Mouse (Mus musculus): ENCODE results near the gene Sp9. TPM values are rescaled to one million over a fixed set of nuclear protein-coding genes. Genes with fewer than 3 reads are reported as not detected.

Gene Sp9
- total and polyA plus RNA-seq, 2 experiments from 2014 or later: 9.8 to 18.1 TPM

DNA sequence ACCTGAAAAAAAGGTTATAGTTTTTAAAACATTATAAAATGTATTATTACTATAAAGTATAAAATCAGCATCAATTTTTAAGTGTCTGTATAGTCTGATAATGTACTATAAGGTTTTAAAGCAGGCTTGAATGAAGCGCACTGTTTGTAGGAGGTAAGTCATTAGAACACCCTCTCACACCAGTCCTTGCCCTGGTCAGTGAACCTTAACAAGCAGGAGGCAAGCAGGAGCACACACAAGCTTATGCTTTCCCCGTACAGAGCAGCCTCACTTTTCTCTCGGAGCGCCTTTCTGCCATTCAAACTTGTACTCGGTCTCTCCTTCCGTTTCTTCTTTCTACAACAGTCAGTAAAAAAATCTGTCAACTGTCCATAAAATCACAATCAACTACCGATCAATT, 34.3 kb downstream of the Sp9 start:
- Histone ChIP-seq H3K27me3 (ENCODE audit: insufficient read depth, low read length) (no peaks in the 10 kb centered on the region), H3K9ac (no peak overlapping the region), H3K4me1 (ENCODE audit: insufficient read depth) (no peaks in the 10 kb centered on the region), H3K36me3 (ENCODE audit: insufficient read depth) (peaks cover 62% of the 10 kb centered on the region), H3K4me2 (ENCODE audit: low read depth) (no peak overlapping the region), H3K27ac (ENCODE audit: low read depth, low read length) (no peak overlapping the region), H3K4me3 (ENCODE audit: low read depth, low read length) (no peak overlapping the region), H3K9me3 (ENCODE audit: low read length) (no peaks in the 10 kb centered on the region)
- no peak for TF ChIP-seq CTCF (IDR thresholded peaks at IDR 0.05; ENCODE audit: low read depth)
- DNase-seq (no peak), ATAC-seq (no peak)
- 88% methylated on average over 7 of the region's 7 CpGs for WGBS

DNA sequence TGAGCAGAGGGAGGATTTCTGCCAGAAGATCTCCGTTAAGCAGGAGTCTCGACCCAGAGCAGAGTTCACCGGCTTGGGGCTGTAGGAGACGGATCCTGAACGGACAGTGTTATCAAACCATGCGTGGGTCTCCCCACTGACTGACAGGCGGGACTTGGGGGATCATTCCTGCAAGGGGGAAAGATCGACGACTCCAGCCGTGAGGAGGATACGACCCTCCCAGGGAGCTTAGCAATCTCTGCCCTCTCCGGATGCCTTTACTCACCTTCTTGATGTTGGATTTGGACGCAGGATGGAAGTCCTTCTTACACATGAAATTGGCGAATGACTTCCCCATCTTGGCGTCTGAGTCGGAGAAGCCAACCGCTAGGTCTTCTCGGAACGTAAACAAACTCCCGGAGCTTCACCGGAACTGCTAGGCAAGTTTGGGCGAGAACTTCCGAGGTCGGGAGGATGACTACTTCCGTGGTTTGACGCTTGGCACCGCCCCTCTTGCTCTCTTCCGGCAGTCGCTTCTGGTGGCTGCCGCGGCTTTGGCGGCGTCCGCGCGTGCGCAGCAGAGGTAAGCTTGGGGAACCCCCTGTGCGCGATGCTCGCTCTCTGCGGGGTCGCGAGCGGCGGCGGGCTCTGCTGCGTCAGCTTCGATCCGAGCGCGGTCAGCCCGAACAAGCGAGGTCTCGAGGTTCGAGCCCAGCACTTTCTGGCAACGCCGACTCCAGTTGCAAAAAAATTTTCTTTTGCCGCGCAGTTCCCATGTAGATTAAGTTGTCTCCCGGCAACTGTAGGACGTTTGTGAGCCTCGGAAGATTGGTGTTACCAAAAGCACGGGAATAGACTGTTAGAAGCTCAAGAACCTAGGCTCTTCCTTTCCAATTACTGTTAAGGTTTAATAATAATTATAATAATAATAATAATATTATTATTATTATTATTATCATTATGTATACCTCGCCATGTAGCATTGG, 40.7 kb downstream of the Sp9 start, which contains the start of the genes Scrn3 and Cir1:
Gene Scrn3, plus strand, starts transcription at position 450 of the 965 bp plus-strand sequence.
Gene Cir1, minus strand, starts transcription at position 550 of the 965 bp plus-strand sequence.
- Histone ChIP-seq H3K36me3 (ENCODE audit: insufficient read depth) (peaks cover 18% of the 10 kb centered on the region), H3K4me2 (ENCODE audit: low read depth) (peak within 1 kb of the TSS; percentile 62), H3K4me3 (ENCODE audit: low read depth, low read length) (peak within 1 kb of the TSS; percentile 86), H3K27me3 (ENCODE audit: insufficient read depth, low read length) (no peaks in the 10 kb centered on the region), H3K4me1 (ENCODE audit: insufficient read depth) (peaks cover 4% of the 10 kb centered on the region; the same call in 1 of the 2 replicates), H3K9ac (peak within 1 kb of the TSS; percentile 58), H3K9me3 (ENCODE audit: low read length) (no peaks in the 10 kb centered on the region), H3K27ac (ENCODE audit: low read depth, low read length) (peak within 1 kb of the TSS; percentile 78)
- DNase-seq: peak; percentile 99
- no peak for TF ChIP-seq CTCF (IDR thresholded peaks at IDR 0.05; ENCODE audit: low read depth)
- WGBS: 2% methylated on average over 64 of the region's 64 CpGs
- peak; percentile 99 for ATAC-seq

DNA sequence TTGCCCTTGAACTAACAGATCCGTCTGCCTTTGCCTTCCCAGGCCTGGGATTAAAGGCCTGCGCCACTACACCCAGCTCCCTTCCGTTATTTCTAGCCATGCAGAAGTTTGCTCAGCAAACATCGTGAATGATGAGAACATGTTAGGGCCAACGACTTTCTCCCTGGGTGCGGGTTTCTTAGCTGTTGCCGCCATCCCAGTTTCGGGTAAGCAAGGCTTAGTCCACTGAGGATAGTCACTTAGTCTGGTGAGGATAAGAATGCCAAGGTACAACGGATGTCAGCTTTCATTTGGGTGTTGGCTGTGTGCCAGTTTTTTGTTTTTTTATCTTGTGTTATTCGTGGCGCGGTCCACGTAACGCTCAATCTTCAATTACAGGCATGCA, 41.4 kb downstream of the Sp9 start:
- peak overlapping the region; percentile 62 for H3K4me2 ChIP-seq (ENCODE audit: low read depth)
- ATAC-seq: no peak
- peak overlapping the region; percentile 78; the same call in 1 of the 2 replicates for H3K27ac ChIP-seq (ENCODE audit: low read depth, low read length)
- DNase-seq: peak; percentile 35
- peak overlapping the region; percentile 86 for H3K4me3 ChIP-seq (ENCODE audit: low read depth, low read length)
- peaks cover 4% of the 10 kb centered on the region; the same call in 1 of the 2 replicates for H3K4me1 ChIP-seq (ENCODE audit: insufficient read depth)
- peak overlapping the region; percentile 58; the same call in 1 of the 2 replicates for H3K9ac ChIP-seq
- no peaks in the 10 kb centered on the region for H3K27me3 ChIP-seq (ENCODE audit: insufficient read depth, low read length)
- TF ChIP-seq CTCF (IDR thresholded peaks at IDR 0.05; ENCODE audit: low read depth): no peak
- no peaks in the 10 kb centered on the region for H3K9me3 ChIP-seq (ENCODE audit: low read length)
- peaks cover 13% of the 10 kb centered on the region; the same call in 1 of the 2 replicates for H3K36me3 ChIP-seq (ENCODE audit: insufficient read depth)
- 36% methylated on average over 14 of the region's 14 CpGs for WGBS

GRCm38 (mm10) chr2:73314311-73314710, 42.6 kb downstream of the Sp9 start:
- Histone ChIP-seq H3K27me3 (ENCODE audit: insufficient read depth, low read length) (no peaks in the 10 kb centered on the region), H3K9ac (no peak overlapping the region), H3K4me1 (ENCODE audit: insufficient read depth) (peaks cover 4% of the 10 kb centered on the region; the same call in 1 of the 2 replicates), H3K27ac (ENCODE audit: low read depth, low read length) (no peak overlapping the region), H3K4me3 (ENCODE audit: low read depth, low read length) (no peak overlapping the region), H3K9me3 (ENCODE audit: low read length) (no peaks in the 10 kb centered on the region), H3K4me2 (ENCODE audit: low read depth) (no peak overlapping the region), H3K36me3 (ENCODE audit: insufficient read depth) (peaks cover 5% of the 10 kb centered on the region; the same call in 1 of the 2 replicates)
- no peak for TF ChIP-seq CTCF (IDR thresholded peaks at IDR 0.05; ENCODE audit: low read depth)
- DNase-seq (no peak), ATAC-seq (no peak)
- WGBS: 91% methylated on average over 3 of the region's 3 CpGs

DNA sequence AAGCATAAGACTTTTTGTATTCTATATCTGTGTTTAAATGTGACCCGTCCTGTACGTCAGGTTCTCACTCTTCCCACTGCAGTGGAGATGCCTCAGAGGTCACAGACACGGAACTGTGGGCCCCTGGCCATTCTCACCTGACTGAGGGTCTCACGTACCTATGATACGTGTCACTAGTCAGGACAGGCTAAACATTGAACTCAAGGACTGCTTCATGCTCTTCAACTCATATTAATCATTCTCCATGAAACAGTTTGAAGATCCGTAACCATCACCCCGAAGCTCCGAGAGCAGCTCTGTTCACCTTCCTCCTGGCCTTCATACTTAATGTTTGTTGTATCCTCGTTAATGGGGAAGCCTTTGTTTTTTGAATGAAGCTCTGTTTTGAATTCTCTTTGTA, 45.7 kb downstream of the Sp9 start:
- no peaks in the 10 kb centered on the region for H3K36me3 ChIP-seq (ENCODE audit: insufficient read depth)
- peaks cover 4% of the 10 kb centered on the region; the same call in 1 of the 2 replicates for H3K4me1 ChIP-seq (ENCODE audit: insufficient read depth)
- H3K27ac ChIP-seq (ENCODE audit: low read depth, low read length): no peak overlapping the region
- no peak for ATAC-seq
- no peaks in the 10 kb centered on the region for H3K27me3 ChIP-seq (ENCODE audit: insufficient read depth, low read length)
- no peaks in the 10 kb centered on the region for H3K9me3 ChIP-seq (ENCODE audit: low read length)
- WGBS: 93% methylated on average over 9 of the region's 9 CpGs
- H3K9ac ChIP-seq: no peak overlapping the region
- no peak overlapping the region for H3K4me3 ChIP-seq (ENCODE audit: low read depth, low read length)
- H3K4me2 ChIP-seq (ENCODE audit: low read depth): no peak overlapping the region
- no peak for TF ChIP-seq CTCF (IDR thresholded peaks at IDR 0.05; ENCODE audit: low read depth)
- no peak for DNase-seq

- Histone ChIP-seq H3K9me3 (ENCODE audit: low read length) (no peaks in the 10 kb centered on the region), H3K4me1 (ENCODE audit: insufficient read depth) (no peaks in the 10 kb centered on the region), H3K4me2 (ENCODE audit: low read depth) (no peak overlapping the region), H3K9ac (no peak overlapping the region), H3K27ac (ENCODE audit: low read depth, low read length) (no peak overlapping the region), H3K27me3 (ENCODE audit: insufficient read depth, low read length) (no peaks in the 10 kb centered on the region), H3K36me3 (ENCODE audit: insufficient read depth) (no peaks in the 10 kb centered on the region), H3K4me3 (ENCODE audit: low read depth, low read length) (no peak overlapping the region)
- ATAC-seq (no peak), DNase-seq (no peak)
- WGBS: 92% methylated on average over 5 of the region's 5 CpGs
- TF ChIP-seq CTCF (IDR thresholded peaks at IDR 0.05; ENCODE audit: low read depth): no peak
Observed at GRCm38 (mm10) chr2:73319218-73319617, 47.5 kb downstream of the Sp9 start.

- Histone ChIP-seq H3K9me3 (ENCODE audit: low read length) (no peaks in the 10 kb centered on the region), H3K9ac (no peak overlapping the region), H3K4me2 (ENCODE audit: low read depth) (no peak overlapping the region), H3K27me3 (ENCODE audit: insufficient read depth, low read length) (no peaks in the 10 kb centered on the region), H3K27ac (ENCODE audit: low read depth, low read length) (no peak overlapping the region), H3K4me3 (ENCODE audit: low read depth, low read length) (no peak overlapping the region), H3K36me3 (ENCODE audit: insufficient read depth) (no peaks in the 10 kb centered on the region), H3K4me1 (ENCODE audit: insufficient read depth) (no peaks in the 10 kb centered on the region)
- no peak for DNase-seq
- TF ChIP-seq CTCF (IDR thresholded peaks at IDR 0.05; ENCODE audit: low read depth): no peak
- WGBS: 72% methylated on average over 12 of the region's 12 CpGs
- ATAC-seq: no peak
Observed at GRCm38 (mm10) chr2:73322991-73323390, 51.3 kb downstream of the Sp9 start.
